Mouse (Mus musculus) brown adipose tissue, adult 24 weeks (tissue): ENCODE data around the gene Alg2. TPM values are rescaled to one million over a fixed set of nuclear protein-coding genes. Genes with fewer than 3 reads are reported as not detected.

Experiments used
- H3K27ac ChIP-seq: fragments of 200-500 bp; replicated peaks from 2 replicates; pipeline ENCODE4 v1.5.1; 2012; ENCODE audit warnings: low read depth, mild to moderate bottlenecking, low read length
- H3K4me1 ChIP-seq: fragments of 200-500 bp; 2 replicates; pipeline ENCODE4 v1.6.1; 2012; ENCODE audit warnings: low read length, mixed read lengths; ENCODE audit not compliant: control insufficient read depth, insufficient read depth, insufficient read length
- H3K4me3 ChIP-seq: fragments of 200-500 bp; 2 replicates; pipeline ENCODE4 v1.5.1; 2012; ENCODE audit warnings: low read depth, mild to moderate bottlenecking, low read length, moderate library complexity; ENCODE audit not compliant: insufficient read depth
- polyA plus RNA-seq: library from polyadenylated mRNA; stranded (reverse); fragments of >200 nt; gene quantifications from 2 replicates; pipeline ENCODE4 v1.2.4, GENCODE M21; 2012; ENCODE audit not compliant: missing spikeins, insufficient read depth, insufficient read length

Gene Alg2
- polyA plus RNA-seq, result 10.3 and 13.6 TPM in 2 replicates

- Histone ChIP-seq H3K27ac (peak within 1 kb of the TSS; percentile 95), H3K4me1 (peaks cover 3% of the 10 kb centered on the region; the same call in 1 of the 2 replicates)
Observed at GRCm38 (mm10) chr4:47473968-47474729, at the start of gene Alg2, which contains the start of gene Sec61b. Gene Alg2 (minus strand): TSS chr4:47474333. Gene Sec61b (plus strand): TSS chr4:47474658.

GRCm38 (mm10) chr4:47521884-47522605 lies 47.9 kb upstream of the Alg2 start:
- Histone ChIP-seq H3K27ac (no peak overlapping the region), H3K4me3 (no peak overlapping the region), H3K4me1 (no peaks in the 10 kb centered on the region)

More at GRCm38 (mm10) chr4:47473968-47474729, at the start of gene Alg2, which contains the start of gene Sec61b:
- peak within 1 kb of the TSS; percentile 81 for H3K4me3 ChIP-seq

GRCm38 (mm10) chr4:47520076-47520475 lies 45.9 kb upstream of the Alg2 start:
- H3K27ac ChIP-seq, result no peak overlapping the region
- H3K4me1 ChIP-seq, result no peaks in the 10 kb centered on the region
- H3K4me3 ChIP-seq, result no peak overlapping the region

- Histone ChIP-seq H3K4me1 (no peaks in the 10 kb centered on the region), H3K27ac (no peak overlapping the region), H3K4me3 (no peak overlapping the region)
Observed at GRCm38 (mm10) chr4:47518551-47519181, 44.5 kb upstream of the Alg2 start.

GRCm38 (mm10) chr4:47504841-47505517 lies 30.8 kb upstream of the Alg2 start:
- H3K27ac ChIP-seq, result no peak overlapping the region
- H3K4me1 ChIP-seq, result no peaks in the 10 kb centered on the region
- H3K4me3 ChIP-seq, result no peak overlapping the region

- Histone ChIP-seq H3K4me3 (no peak overlapping the region), H3K4me1 (no peaks in the 10 kb centered on the region), H3K27ac (no peak overlapping the region)
Observed at GRCm38 (mm10) chr4:47503045-47503444, 28.9 kb upstream of the Alg2 start.

DNA sequence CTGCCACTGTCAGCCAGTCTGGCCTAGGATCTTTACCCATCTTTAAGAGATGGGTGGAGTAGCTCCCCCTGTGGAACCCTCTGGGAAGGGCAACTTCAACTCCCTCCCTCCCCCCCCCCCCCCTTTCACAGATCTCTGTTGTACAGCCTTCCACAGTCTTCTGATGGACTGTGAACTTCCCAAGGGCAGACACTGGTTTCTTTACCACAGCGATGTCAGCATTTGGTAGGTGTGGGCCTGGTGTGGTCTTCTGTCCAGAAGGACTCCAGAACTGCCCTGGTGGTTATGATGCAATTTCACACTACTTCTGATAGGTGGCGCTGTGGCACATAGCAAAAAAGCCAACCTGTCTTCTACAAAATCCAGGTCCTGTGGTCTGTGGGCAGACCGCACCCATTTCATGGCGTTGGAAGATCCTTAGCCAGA lies 28.4 kb upstream of the Alg2 start:
- no peak overlapping the region for H3K4me3 ChIP-seq

GRCm38 (mm10) chr4:47499121-47499545 lies 25.0 kb upstream of the Alg2 start:
- H3K4me3 ChIP-seq, result no peak overlapping the region
- H3K27ac ChIP-seq, result no peak overlapping the region
- H3K4me1 ChIP-seq, result no peaks in the 10 kb centered on the region

More for the DNA sequence above, 28.4 kb upstream of the Alg2 start:
- Histone ChIP-seq H3K27ac (no peak overlapping the region), H3K4me1 (no peaks in the 10 kb centered on the region)

DNA sequence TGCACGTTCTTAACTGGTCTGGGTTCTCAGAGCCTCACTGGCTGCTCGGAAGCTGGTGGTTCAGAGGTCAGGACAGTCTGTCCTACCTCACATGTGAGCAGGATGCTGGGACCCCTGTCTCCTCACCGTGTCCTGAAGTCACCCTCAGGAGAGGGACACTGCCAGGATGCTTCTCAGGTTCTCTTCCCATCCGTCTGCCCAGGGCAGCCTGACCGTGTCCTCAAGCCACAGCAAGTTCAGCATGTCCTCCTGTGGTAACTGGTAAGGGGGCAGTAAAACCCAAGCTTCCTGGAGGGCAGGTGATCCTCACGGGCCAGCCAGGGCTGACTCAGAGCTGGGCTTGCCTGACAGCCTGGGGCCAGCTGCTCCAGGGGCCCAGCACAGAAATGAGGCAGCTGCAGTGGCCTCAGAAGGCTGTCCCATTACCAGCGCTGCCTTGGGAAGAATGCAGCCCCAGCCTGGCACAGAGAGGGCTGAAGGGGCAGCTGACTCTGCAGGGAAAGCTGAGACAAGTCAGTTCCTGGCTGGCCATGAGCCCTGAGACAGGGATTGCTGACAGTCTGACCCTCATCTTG lies 23.8 kb upstream of the Alg2 start:
- H3K4me3 ChIP-seq, result no peak overlapping the region
- no peak overlapping the region for H3K27ac ChIP-seq
- no peaks in the 10 kb centered on the region for H3K4me1 ChIP-seq

GRCm38 (mm10) chr4:47494686-47495085 lies 20.6 kb upstream of the Alg2 start:
- Histone ChIP-seq H3K4me1 (no peaks in the 10 kb centered on the region), H3K4me3 (no peak overlapping the region), H3K27ac (no peak overlapping the region)

DNA sequence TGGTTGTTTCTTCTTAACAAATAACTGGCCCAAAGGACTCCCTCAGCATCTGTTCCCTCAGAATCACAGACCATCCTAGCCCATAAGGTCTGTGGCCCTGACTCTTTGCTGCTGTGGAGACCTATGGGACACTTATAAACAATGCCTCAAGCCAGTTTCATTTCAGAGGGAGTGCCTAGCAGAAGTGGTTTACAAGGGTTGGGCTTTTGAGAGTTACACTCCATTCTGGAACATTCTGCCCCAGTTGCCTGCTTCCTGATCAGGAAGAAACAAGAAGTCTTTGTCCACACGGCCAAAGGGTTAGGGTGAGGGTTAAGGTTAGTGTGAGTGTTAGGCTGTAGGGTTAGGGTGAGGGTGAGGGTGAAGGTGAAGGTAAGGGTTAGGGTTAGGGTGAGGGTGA lies 20.0 kb upstream of the Alg2 start:
- Histone ChIP-seq H3K27ac (no peak overlapping the region), H3K4me1 (no peaks in the 10 kb centered on the region), H3K4me3 (no peak overlapping the region)

- no peaks in the 10 kb centered on the region for H3K4me1 ChIP-seq
- H3K27ac ChIP-seq, result no peak overlapping the region
- H3K4me3 ChIP-seq, result no peak overlapping the region
Observed at GRCm38 (mm10) chr4:47493456-47493855, 19.3 kb upstream of the Alg2 start.

DNA sequence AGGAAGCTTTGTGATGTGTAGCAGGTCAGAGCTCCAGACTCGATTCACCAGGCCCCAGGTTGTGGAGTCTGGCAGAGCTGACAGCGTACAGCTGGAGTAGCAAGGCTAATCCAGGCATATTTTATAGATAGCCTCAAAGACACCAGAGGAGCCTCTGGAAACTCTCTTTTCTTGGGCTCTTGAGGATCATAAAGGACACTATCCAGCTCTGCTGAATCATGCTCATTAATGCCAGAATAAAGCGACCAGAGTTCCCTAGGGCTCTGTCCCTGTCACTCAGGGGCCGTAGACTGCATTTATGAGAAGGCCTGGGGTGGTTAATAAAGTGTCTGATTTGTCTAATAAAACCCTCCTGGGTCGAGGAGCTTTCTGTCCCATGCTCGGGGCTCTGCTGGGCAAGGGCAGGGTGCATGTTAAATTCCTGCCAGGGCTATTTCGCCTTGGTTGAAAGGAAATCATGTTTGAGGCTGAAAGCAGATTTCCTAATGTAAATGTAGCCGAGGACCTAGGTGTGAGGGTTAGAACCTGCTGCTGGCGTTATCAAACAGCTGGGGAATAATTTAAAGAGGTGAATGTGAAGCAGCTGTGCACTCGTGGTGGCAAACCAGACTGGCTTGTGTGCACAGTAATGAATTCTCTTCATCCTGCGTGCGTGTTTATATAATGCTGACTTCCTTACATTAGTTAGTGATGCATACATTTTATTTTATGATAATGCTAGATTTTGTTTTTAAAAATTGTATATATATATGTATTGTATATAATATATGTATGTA lies 18.4 kb upstream of the Alg2 start:
- H3K4me1 ChIP-seq, result no peaks in the 10 kb centered on the region
- no peak overlapping the region for H3K27ac ChIP-seq
- H3K4me3 ChIP-seq, result no peak overlapping the region

GRCm38 (mm10) chr4:47491243-47491642 lies 17.1 kb upstream of the Alg2 start:
- H3K27ac ChIP-seq, result no peak overlapping the region
- no peaks in the 10 kb centered on the region for H3K4me1 ChIP-seq
- no peak overlapping the region for H3K4me3 ChIP-seq
